10 mouse cellular contexts compared by ENCODE assay signal in the genomic region with DNA sequence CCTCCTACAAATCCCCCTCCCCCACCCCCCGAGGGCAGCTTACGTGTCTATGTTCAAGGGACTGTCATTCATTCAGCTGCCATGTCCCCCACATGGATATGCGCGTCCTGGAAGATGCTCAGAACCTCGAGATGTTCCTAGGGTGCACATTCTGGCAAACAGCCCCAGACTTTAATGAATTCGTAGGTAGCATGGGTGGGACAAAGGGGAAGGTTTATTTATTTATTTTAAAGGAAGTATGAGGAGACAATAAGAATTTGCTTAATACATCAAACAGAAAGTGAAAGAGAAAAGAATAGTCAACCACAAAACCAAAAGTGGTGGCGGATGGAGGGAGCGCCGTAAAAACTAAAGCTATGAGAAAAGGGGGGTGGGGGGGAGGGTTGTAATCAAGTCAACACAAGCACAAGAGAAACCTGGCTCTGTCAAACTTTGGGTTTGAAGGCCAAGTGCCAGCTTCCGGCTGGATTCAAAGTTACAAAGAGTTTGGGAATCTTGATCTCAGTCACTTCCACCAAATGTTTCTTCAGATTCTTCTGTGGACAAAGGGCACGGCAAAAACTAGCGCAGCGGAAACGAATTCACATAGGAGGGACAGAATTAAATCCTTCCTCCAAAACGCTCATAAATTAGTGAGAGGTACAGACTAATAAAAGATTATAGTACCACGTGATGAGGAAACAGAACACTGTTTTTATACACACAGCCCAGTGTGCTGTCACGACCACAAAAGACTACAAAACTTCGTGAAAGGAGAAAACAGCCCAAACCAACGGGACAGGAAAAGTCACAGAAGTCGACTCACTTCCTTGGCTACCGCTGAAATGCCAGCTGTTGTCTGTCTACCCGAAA. TPM values are rescaled to one million over a fixed set of nuclear protein-coding genes. Genes with fewer than 3 reads are reported as not detected.
DNase-seq lines count a peak whose midpoint lies in the region; TF ChIP-seq lines count a peak whose summit lies in the region.
"Had no signal": no experiment of that assay in that cellular context is flagged by ENCODE, and none has a peak within 500 bp of the region (broad histone marks: within the 10 kb centered on the region; RNA-seq: fewer than 3 reads in every experiment).

No protein-coding gene starts in this region.

- peak overlapping the region; percentile 75 for H3K27ac ChIP-seq in heart, adult 2 months

- TF ChIP-seq CTCF in heart, adult 2 months (IDR thresholded peaks at IDR 0.05), result no peak

- 60% methylated on average over 22 of the region's 22 CpGs for WGBS in heart, adult 2 months

- no peaks in the 10 kb centered on the region for H3K27me3 ChIP-seq in heart, adult 2 months (ENCODE audit: control insufficient read depth, insufficient read depth, low read length)

- TF ChIP-seq EP300 in heart, adult 2 months (IDR thresholded peaks at IDR 0.05; ENCODE audit: insufficient read depth, low read depth, low read length), result no peak

- H3K79me2 ChIP-seq in heart, adult 2 months (replicated peaks; ENCODE audit: control insufficient read depth, insufficient read depth, low read length), result no peaks in the 10 kb centered on the region

- H3K9ac ChIP-seq in heart, adult 2 months (ENCODE audit: low read depth, low read length), result no peak overlapping the region

- H3K4me1 ChIP-seq in heart, adult 2 months (ENCODE audit: control insufficient read depth, insufficient read depth, low read length), result no peaks in the 10 kb centered on the region

- intact Hi-C loops in heart, adult 2 months (cut with DNase I), result loop anchor here (10.0 kb wide), 1 partner anchor 74 kb away; no protein-coding TSS in a partner anchor
- intact Hi-C loops in heart, postnatal 25 days (cut with DNase I), result no loop called here
- intact Hi-C loops in left cerebral cortex, postnatal 36 days (cut with DNase I), result no loop called here

- DNase-seq in heart, adult 2 months, result peak; percentile 27
- DNase-seq in heart, postnatal 25 days (ENCODE audit: low spot score), result no peak
- DNase-seq in NIH3T3 (ENCODE audit: low read depth), result peak; percentile 29
- peak; percentile 38 for DNase-seq in kidney, postnatal 14 days
- DNase-seq in naive thymus-derived CD4-positive, alpha-beta T cell, adult 2 months (ENCODE audit: low read depth), result peak; percentile 88
- DNase-seq in Muller cell, postnatal 12 days (ENCODE audit: inconsistent ontology term), result no peak
- DNase-seq in layer of hippocampus, postnatal 36 days, result no peak
- no peak for DNase-seq in left cerebral cortex, postnatal 36 days (ENCODE audit: low spot score in 2 of 2)
- DNase-seq: cerebellum, adult 9-11 months had no signal

- H3K4me3 ChIP-seq in heart, adult 2 months, result peak overlapping the region; percentile 45

- H3K36me3 ChIP-seq in heart, adult 2 months (ENCODE audit: control insufficient read depth, insufficient read depth, low read length), result no peaks in the 10 kb centered on the region
- H3K36me3 ChIP-seq: G1E had no signal

- no peak for TF ChIP-seq POLR2A in heart, adult 2 months (IDR thresholded peaks at IDR 0.05; ENCODE audit: insufficient read depth, low read depth, low read length)

RNA-seq across cellular contexts. Expression of a gene that starts 0.7 kb away (rescaled TPM):
- total RNA-seq in heart, adult 2 months (2021), result under 1 TPM; 0.52 to 0.96 TPM
- 0.21 and 0.64 TPM in 2 replicates for polyA plus RNA-seq in heart, adult 2 months (2012; rRNA removed)
- total RNA-seq in heart, postnatal 25 days (2021), result 1 to 10 TPM in 1 of 2 experiments, under 1 TPM in 1; 0.73 to 1.1 TPM
- total RNA-seq in layer of hippocampus, postnatal 36 days (2021), result under 1 TPM; 0.55 to 0.86 TPM
- total RNA-seq in left cerebral cortex, postnatal 36 days (2021), result under 1 TPM; 0.54 to 0.89 TPM
- polyA plus RNA-seq: G1E had no signal

RNA-seq across cellular contexts. Expression of a gene that starts 10.7 kb away (rescaled TPM):
- 10 to 100 TPM; 13.3 to 16.7 TPM for total RNA-seq in heart, adult 2 months (2021)
- polyA plus RNA-seq in heart, adult 2 months (2012; rRNA removed), result 10.7 and 23.9 TPM in 2 replicates
- 10 to 100 TPM; 19.1 to 19.4 TPM for total RNA-seq in heart, postnatal 25 days (2021)
- 1 to 10 TPM; 3.7 to 6.1 TPM for total RNA-seq in layer of hippocampus, postnatal 36 days (2021)
- 1 to 10 TPM; 5.1 to 7.0 TPM for total RNA-seq in left cerebral cortex, postnatal 36 days (2021)
- polyA plus RNA-seq: G1E had no signal

RNA-seq across cellular contexts. Expression of a gene that starts 25.9 kb away (rescaled TPM):
- under 1 TPM; 0.32 to 0.63 TPM for total RNA-seq in heart, adult 2 months (2021)
- polyA plus RNA-seq in heart, adult 2 months (2012; rRNA removed), result 1.00 and 1.0 TPM in 2 replicates
- under 1 TPM; 0.73 to 0.78 TPM for total RNA-seq in heart, postnatal 25 days (2021)
- under 1 TPM; 0.20 to 0.78 TPM for total RNA-seq in layer of hippocampus, postnatal 36 days (2021)
- total RNA-seq in left cerebral cortex, postnatal 36 days (2021), result under 1 TPM; 0.20 to 0.22 TPM
- polyA plus RNA-seq: G1E had no signal

Comparison
In these comparisons a context has a peak if more than half of its experiments do, and no peak if none do; other contexts are left out.
1. DNase-seq: peak in heart, adult 2 months (2 of 2), NIH3T3 (single experiment), kidney, postnatal 14 days (single experiment) and naive thymus-derived CD4-positive, alpha-beta T cell, adult 2 months (single experiment); none in heart, postnatal 25 days (single experiment), Muller cell, postnatal 12 days (single experiment), layer of hippocampus, postnatal 36 days (0 of 2) and left cerebral cortex, postnatal 36 days (0 of 2).